Mouse (Mus musculus) erythroblast, adult 5-6 weeks (primary cell): ENCODE measurements around the gene Fgfr3. TPM values are rescaled to one million over a fixed set of nuclear protein-coding genes. Genes with fewer than 3 reads are reported as not detected.

ENCODE experiments used
- total RNA-seq, 2 experiments: library from RNA; stranded (forward) in 1 of 2; stranded (reverse) in 1 of 2; fragments of 150-400 nt in 1 of 2; fragments of 200-764, 138-1000 nt in 1 of 2; gene quantifications; 2 replicates each; pipeline versions ENCODE4 v1.2.3 to v1.2.4; 2015 to 2017; ENCODE audit warnings: low replicate concordance in 2 of 2

Gene Fgfr3
- total RNA-seq, 2 experiments from 2014 or later: not detected

Other genes starting within 250 kb of the Fgfr3 start
- 3.3 and 6.1 TPM in 2 replicates for gene Fam53a, start 92.0 kb upstream of the Fgfr3 start, total RNA-seq (2015; ENCODE audit: low replicate concordance)
- 2.5 and 3.3 TPM in 2 replicates for gene Fam53a, start 92.0 kb upstream of the Fgfr3 start, total RNA-seq (2017; ENCODE audit: low replicate concordance)
- gene Gm9903, start 91.7 kb upstream of the Fgfr3 start, total RNA-seq (2015; ENCODE audit: low replicate concordance): not detected in 2 replicates
- gene Gm9903, start 91.7 kb upstream of the Fgfr3 start, total RNA-seq (2017; ENCODE audit: low replicate concordance): not detected in 2 replicates
- gene Slbp, start 69.1 kb upstream of the Fgfr3 start, total RNA-seq (2015; ENCODE audit: low replicate concordance): 123 and 133 TPM in 2 replicates
- gene Slbp, start 69.1 kb upstream of the Fgfr3 start, total RNA-seq (2017; ENCODE audit: low replicate concordance): 192 and 271 TPM in 2 replicates
- gene Tacc3, start 63.5 kb upstream of the Fgfr3 start, total RNA-seq (2015; ENCODE audit: low replicate concordance): 58.2 and 84.0 TPM in 2 replicates
- gene Tacc3, start 63.5 kb upstream of the Fgfr3 start, total RNA-seq (2017; ENCODE audit: low replicate concordance): 72.4 and 139 TPM in 2 replicates
- gene Tmem129, start 63.3 kb upstream of the Fgfr3 start, total RNA-seq (2015; ENCODE audit: low replicate concordance): 10.0 and 12.3 TPM in 2 replicates
- gene Tmem129, start 63.3 kb upstream of the Fgfr3 start, total RNA-seq (2017; ENCODE audit: low replicate concordance): 10.1 and 14.2 TPM in 2 replicates
- gene Letm1, start 61.1 kb downstream of the Fgfr3 start, total RNA-seq (2015; ENCODE audit: low replicate concordance): 2.5 and 6.7 TPM in 2 replicates
- 6.7 and 7.4 TPM in 2 replicates for gene Letm1, start 61.1 kb downstream of the Fgfr3 start, total RNA-seq (2017; ENCODE audit: low replicate concordance)
- gene Nsd2, start 99.1 kb downstream of the Fgfr3 start, total RNA-seq (2015; ENCODE audit: low replicate concordance): 22.4 and 46.1 TPM in 2 replicates
- 74.6 and 94.0 TPM in 2 replicates for gene Nsd2, start 99.1 kb downstream of the Fgfr3 start, total RNA-seq (2017; ENCODE audit: low replicate concordance)
- 11.9 and 14.6 TPM in 2 replicates for gene Nelfa, start 214.7 kb downstream of the Fgfr3 start, total RNA-seq (2015; ENCODE audit: low replicate concordance)
- 6.1 and 13.0 TPM in 2 replicates for gene Nelfa, start 214.7 kb downstream of the Fgfr3 start, total RNA-seq (2017; ENCODE audit: low replicate concordance)